Mouse (Mus musculus) bone marrow macrophage, adult 2 months (primary cell): Measurements from ENCODE around the gene Sirt4.

ENCODE experiments used
- CTCF ChIP-seq: IDR thresholded peaks from 2 replicates; pipeline ENCODE4 v1.5.1; 2012; ENCODE audit warnings: low read depth, mild to moderate bottlenecking, low read length, moderate library complexity
- POLR2A ChIP-seq: IDR thresholded peaks from 2 replicates; pipeline ENCODE4 v1.6.1; 2012; ENCODE audit warnings: mild to moderate bottlenecking, low read depth, low read length, borderline replicate concordance

GRCm38 (mm10) chr5:115437242-115437944 lies 47.1 kb downstream of the Sirt4 start:
- TF ChIP-seq POLR2A: no peak
- TF ChIP-seq CTCF: no peak
